Mouse (Mus musculus) left cerebral cortex, adult 11 months (tissue): ENCODE measurements at regions not wholly inside any gene's neighbourhood (a gene's known extent, or its start where the extent isn't known, plus 50 kb on each side); places are given as distances from the start of the nearest gene placed in this dataset.
A peak's percentile ranks its signal among the peaks of the same experiment; 100 is the strongest.

ENCODE experiments used
- DNase-seq: peaks from one replicate; pipeline ENCODE4 v3.0.0; 2022; ENCODE audit warnings: low spot score

DNA sequence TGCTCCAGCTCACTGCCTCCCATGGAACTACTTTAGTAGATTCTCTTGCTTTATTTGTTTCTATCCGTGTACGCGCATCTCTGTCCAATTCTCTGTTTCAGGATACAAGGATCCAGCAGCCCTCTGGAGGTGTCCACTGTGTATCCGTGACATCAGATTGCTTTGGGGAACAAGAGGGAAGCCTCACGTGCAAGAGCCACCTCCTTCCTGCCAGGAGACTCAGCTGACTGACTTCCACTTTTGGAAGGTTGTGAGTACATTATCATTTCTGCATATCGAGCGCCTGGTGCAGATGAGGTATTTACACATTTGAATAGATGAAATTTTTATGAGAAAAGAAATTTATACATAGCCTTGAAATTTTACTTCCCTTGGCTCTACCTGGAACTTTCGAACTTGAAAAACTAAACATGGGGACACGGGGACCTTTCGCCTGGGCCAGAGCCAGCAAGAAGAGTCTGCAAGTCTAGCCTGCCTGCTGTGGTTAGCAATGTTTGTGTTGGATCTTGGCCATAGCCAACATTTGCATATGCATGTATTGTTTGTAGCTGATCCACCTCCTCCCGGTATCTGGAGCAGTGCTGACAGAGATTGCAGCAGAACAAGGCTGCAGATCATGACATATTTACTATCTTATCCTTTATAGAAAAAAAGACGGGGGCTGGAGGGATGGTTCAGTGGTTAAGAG lies 74.1 kb upstream of the Zc3h12a start:
- no peak for DNase-seq

DNA sequence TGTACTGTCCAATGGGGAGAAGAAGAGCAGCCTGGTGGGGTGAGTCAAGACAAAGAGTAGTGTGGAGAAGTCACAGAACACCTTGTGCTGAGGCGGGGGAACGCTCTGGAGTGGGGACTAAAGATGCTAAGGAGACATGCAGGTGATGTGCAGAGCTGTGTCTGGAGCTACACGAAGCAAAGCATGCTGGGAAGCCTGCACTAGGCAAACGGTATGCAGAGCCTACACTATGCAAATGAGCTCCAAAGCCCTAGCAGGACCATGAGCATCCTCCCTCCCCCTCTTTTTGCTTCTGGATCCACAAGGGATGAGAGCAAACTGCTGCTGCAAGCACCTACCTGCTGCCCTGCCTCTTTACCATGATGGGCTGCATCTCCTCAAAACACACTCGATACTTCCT lies 73.1 kb upstream of the Zc3h12a start:
- DNase-seq = no peak

- no peak for DNase-seq
Observed at GRCm38 (mm10) chr4:125199281-125199680, 71.6 kb upstream of the Zc3h12a start.

GRCm38 (mm10) chr4:125195901-125196435 lies 68.3 kb upstream of the Zc3h12a start:
- no peak for DNase-seq

DNA sequence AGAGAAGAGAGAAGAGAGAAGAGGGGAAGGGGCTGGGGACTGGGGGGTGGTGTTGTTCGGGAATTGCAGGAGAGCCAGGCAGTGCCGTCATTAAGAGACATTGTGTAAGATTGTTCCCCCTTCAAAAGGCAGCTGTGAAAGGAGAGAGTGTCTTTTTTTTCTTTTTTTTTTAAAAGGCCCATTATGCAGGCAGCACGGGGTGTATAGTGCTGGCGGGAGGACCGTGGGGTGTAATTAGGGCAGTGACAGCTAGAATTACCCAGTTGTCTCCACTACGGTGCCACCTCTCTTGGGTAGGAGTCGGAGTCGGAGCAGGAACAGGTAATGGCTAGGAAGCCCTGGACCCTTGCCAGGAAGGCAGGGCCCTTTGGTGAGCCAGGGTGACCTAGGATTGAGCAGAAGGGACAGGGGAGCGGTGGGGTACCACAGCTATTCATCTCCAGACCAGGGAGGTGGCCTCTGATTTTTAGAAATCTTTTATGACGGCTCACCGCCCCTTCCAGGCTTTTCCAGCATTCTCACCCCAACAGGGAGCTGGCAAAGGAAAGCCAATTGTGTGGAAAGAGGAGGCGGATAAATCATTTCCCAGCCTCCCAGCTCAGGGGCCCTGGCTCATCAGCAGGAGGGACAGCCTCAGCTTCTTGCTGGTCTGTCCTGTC lies 67.2 kb upstream of the Zc3h12a start:
- DNase-seq = no peak

DNA sequence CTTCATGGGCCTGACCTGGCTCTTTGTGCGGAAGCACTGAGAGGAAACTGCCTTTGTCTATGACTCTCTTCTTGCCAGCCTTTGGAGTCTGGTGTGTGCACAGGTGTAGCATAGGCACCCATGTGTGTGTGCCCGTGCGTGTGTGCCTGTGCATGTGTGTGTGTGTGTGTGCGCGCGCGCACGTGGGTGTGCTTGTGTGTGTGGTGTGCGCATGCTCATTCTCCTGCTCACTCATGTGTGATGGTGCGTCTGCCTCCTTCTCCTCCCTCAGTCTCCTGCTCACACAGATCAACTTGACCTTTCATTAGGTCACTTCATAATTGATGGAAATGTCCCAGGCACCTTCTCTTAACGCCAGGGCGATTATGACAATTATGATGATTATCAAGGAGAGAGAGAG lies 66.7 kb upstream of the Zc3h12a start:
- DNase-seq = no peak

- no peak for DNase-seq
Observed at GRCm38 (mm10) chr4:125191680-125192079, 64.0 kb upstream of the Zc3h12a start.

DNA sequence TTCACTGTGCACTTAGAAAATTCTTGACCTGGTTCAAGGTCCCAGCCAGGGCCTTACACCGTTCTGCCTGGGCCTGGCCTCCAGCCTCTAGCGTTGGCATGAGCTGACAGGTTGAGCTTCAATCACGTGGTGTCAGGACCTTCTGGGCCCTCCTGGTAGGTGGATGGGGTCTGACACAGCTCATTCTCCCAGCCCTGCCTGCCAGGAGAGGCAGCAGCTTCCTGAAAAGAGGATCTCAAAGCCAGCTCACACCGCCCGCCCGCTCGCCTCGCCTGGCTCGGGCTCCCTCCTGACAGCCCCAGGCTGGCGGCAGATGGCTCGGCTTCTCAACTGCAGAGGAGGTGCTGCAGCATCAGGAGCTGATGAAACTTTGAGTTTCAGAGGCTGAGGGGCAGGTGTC lies 63.4 kb upstream of the Zc3h12a start:
- DNase-seq = peak; percentile 70

GRCm38 (mm10) chr4:125189971-125190370 lies 62.3 kb upstream of the Zc3h12a start:
- no peak for DNase-seq

- no peak for DNase-seq
Observed at GRCm38 (mm10) chr4:125186246-125186645, 58.6 kb upstream of the Zc3h12a start.

- no peak for DNase-seq
Observed at GRCm38 (mm10) chr4:125185076-125185475, 57.4 kb upstream of the Zc3h12a start.

- no peak for DNase-seq
Observed at GRCm38 (mm10) chr4:125180947-125181346, 53.3 kb upstream of the Zc3h12a start.

GRCm38 (mm10) chr4:125178552-125178951 lies 50.9 kb upstream of the Zc3h12a start:
- DNase-seq = no peak

DNA sequence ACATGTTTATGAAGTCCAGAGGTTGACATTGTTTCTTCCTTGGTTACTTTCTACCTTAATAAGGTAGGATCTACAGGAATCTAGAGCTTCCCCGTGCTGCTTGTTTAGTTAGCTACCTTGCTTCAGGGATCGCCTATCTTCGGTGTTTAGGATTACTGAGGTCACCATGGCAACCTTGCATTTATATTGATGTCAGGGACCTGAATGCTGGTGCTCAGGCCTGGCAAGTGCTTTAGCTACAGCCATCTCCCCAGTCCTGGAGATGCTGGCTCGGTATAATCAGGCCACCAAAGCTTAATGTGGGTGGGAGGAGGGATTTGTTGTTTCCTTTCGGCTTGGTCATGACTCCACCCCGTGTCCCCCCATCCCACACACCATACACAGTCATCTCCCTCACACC lies 50.0 kb upstream of the Zc3h12a start:
- no peak for DNase-seq
